Mouse (Mus musculus) megakaryocyte, embryonic 14.5 days (primary cell): ENCODE measurements around the gene Zfp169.
"Not testable (repeated sequence)": the region's sequence is repeated elsewhere in the genome, so short reads cannot be mapped to it uniquely, and the experiment has no call there.

Experiments used
- FLI1 ChIP-seq: IDR thresholded peaks from 2 replicates; pipeline ENCODE4 v1.6.1; 2012; ENCODE audit warnings: low read length, inconsistent platforms, mixed read lengths
- GATA1 ChIP-seq: IDR thresholded peaks from 3 replicates; pipeline ENCODE4 v1.6.1; 2012; ENCODE audit warnings: mixed read lengths, low read length, inconsistent platforms, borderline replicate concordance

- not testable (repeated sequence) for TF ChIP-seq FLI1, GATA1
These were observed 5.9 kb upstream of the Zfp169 start for GRCm38 (mm10) chr13:48519122-48519521.
